Mouse (Mus musculus) c-Kit-positive CD71-negative TER-119-negative erythroid progenitor cells, embryonic 14.5 days (primary cell): ENCODE measurements around the gene 4933416C03Rik.

Experiments used
- DNase-seq: peaks from one replicate; pipeline ENCODE4 v3.0.0-alpha.2; 2013; ENCODE audit warnings: low read depth

4933416C03Rik gene

GRCm38 (mm10) chr10:116113867-116114474 lies at the start of gene 4933416C03Rik:
4933416C03Rik (minus strand) TSS chr10:116113917.
- DNase-seq = no peak

- no peak for DNase-seq
Observed at GRCm38 (mm10) chr10:116162338-116162737, 48.6 kb upstream of the 4933416C03Rik start.

- DNase-seq = no peak
Observed at GRCm38 (mm10) chr10:116156699-116157098, 43.0 kb upstream of the 4933416C03Rik start.

- no peak for DNase-seq
Observed at GRCm38 (mm10) chr10:116154707-116155106, 41.0 kb upstream of the 4933416C03Rik start.

GRCm38 (mm10) chr10:116146091-116146490 lies 32.4 kb upstream of the 4933416C03Rik start:
- no peak for DNase-seq

GRCm38 (mm10) chr10:116143684-116144083 lies 30.0 kb upstream of the 4933416C03Rik start:
- no peak for DNase-seq

- DNase-seq = no peak
Observed at GRCm38 (mm10) chr10:116140226-116140625, 26.5 kb upstream of the 4933416C03Rik start.

GRCm38 (mm10) chr10:116135187-116135586 lies 21.5 kb upstream of the 4933416C03Rik start:
- no peak for DNase-seq

- no peak for DNase-seq
Observed at GRCm38 (mm10) chr10:116132233-116132632, 18.5 kb upstream of the 4933416C03Rik start.

GRCm38 (mm10) chr10:116131223-116131622 lies 17.5 kb upstream of the 4933416C03Rik start:
- DNase-seq = peak; percentile 6

GRCm38 (mm10) chr10:116130401-116130800 lies 16.7 kb upstream of the 4933416C03Rik start:
- DNase-seq = no peak

GRCm38 (mm10) chr10:116125364-116125763 lies 11.6 kb upstream of the 4933416C03Rik start:
- no peak for DNase-seq

GRCm38 (mm10) chr10:116123808-116124207 lies 10.1 kb upstream of the 4933416C03Rik start:
- DNase-seq = no peak

- peak; percentile 3 for DNase-seq
Observed at GRCm38 (mm10) chr10:116121463-116121862, 7.7 kb upstream of the 4933416C03Rik start.

- DNase-seq = no peak
Observed at GRCm38 (mm10) chr10:116117060-116117459, 3.3 kb upstream of the 4933416C03Rik start.

- DNase-seq = no peak
Observed at GRCm38 (mm10) chr10:116115881-116116677, 2.4 kb upstream of the 4933416C03Rik start.

- DNase-seq = no peak
Observed at GRCm38 (mm10) chr10:116112868-116113267, 849 bp downstream of the 4933416C03Rik start.

- no peak for DNase-seq
Observed at GRCm38 (mm10) chr10:116108730-116109129, 5.0 kb downstream of the 4933416C03Rik start.

GRCm38 (mm10) chr10:116108176-116108575 lies 5.5 kb downstream of the 4933416C03Rik start:
- no peak for DNase-seq

GRCm38 (mm10) chr10:116098470-116098869 lies 15.2 kb downstream of the 4933416C03Rik start:
- DNase-seq = no peak

- DNase-seq = no peak
Observed at GRCm38 (mm10) chr10:116096466-116096865, 17.3 kb downstream of the 4933416C03Rik start.

GRCm38 (mm10) chr10:116083965-116084364 lies 29.8 kb downstream of the 4933416C03Rik start:
- peak; percentile 4 for DNase-seq

- no peak for DNase-seq
Observed at GRCm38 (mm10) chr10:116080841-116081240, 32.9 kb downstream of the 4933416C03Rik start.
